Mouse (Mus musculus): ENCODE results near the gene Tpmt.

Gene Tpmt

DNA sequence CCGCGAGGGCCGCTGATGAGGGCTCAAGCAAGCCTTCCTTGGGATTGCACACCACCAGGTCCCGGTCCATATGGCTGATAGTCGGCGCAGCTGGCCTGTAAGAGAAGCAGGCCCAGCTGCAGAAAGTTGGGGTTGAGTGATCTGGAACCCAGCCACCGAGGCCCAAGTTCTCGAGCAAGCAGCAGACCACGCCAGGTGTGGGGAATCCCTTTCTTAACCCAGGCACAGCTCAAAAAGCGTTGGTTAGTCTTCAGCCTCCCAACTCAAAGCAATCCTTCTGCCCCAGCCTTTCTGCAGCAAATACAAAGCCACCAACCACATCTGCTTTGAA, at the start of gene Tpmt:
Tpmt (minus strand) TSS at position 121 of the 331 bp plus-strand sequence.
- in situ Hi-C loops (cut with MboI): no loop called here

DNA sequence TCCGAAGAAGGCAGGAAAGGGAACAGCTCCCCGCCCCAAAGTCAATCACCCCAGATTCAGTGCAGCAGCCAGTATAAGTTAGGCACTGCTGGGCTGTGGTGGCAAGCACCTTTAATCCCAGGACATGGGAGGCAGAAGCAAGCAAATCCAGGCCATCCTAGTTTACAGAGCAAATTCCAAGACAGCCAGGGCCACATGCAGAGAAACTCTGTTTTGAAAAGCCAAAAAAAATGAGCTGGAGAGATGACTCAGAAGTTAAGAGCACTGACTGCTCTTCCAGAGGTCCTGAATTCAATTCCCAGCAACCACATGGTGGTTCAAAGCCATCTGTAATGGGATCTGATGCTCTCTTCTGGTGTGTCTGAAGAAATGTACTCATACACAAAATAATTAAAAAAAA, 49.3 kb upstream of the Tpmt start:
- in situ Hi-C loops (cut with MboI): no loop called here

DNA sequence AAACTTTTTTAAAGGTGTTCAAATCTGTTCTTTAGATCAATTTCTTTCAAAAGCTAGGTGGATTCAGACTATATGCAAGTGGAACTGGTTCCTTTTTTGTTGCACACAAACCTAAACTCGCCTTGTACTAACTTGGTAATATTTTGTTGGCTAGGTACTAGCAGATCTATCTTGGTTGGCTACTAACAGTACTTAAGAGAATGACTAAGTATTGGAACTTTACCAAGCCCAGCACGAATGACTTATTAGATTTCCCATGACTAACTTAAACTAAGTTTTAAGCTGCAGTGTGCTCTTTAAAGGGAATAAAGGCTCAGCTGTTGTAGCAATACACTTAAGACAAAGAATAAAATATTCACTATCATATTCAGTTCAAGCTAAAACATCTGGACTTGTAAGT, 44.7 kb upstream of the Tpmt start:
- in situ Hi-C loops (cut with MboI): no loop called here

DNA sequence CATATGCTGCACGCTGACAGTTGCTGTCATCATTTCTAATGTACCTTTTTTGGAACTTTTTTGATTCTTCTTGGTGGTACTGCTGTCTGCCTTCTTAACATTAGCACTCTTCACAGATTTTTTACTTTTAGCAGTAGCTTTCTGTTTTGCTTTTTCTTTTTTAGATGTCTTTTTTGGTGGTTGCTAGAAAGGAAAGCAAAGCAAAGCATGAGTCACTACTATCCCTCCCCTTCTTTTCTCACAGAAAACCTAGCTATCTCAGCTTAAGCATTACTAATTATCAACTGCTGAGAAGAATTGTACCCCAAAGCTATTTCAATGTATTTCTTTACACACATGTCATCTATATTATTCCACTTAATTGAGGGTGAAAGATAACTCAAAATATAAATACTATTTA, 43.9 kb upstream of the Tpmt start:
- in situ Hi-C loops (cut with MboI): no loop called here

GRCm38 (mm10) chr13:47080905-47081505, 36.5 kb upstream of the Tpmt start:
- in situ Hi-C loops (cut with MboI): no loop called here

DNA sequence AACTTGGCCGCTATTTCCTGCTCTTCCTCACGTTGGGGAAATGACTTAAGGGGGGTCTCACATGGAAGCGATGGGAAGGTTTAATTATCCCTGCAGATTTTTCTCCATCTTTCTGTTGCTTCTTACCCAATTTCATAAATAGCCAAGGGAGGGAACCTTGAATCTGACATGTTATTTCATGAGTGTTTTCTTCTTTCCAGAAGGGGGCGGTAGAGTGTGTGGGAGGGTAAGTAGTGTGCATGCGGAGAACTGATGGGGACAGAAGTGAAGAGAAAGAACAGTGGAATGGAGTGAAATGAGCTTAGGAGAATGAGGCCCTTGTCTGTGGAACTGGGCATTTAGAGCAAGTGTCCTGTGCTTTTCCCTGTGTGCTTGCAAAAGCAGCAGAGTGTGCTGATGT, 34.3 kb upstream of the Tpmt start:
- in situ Hi-C loops (cut with MboI): no loop called here

GRCm38 (mm10) chr13:47077367-47077766, 32.8 kb upstream of the Tpmt start:
- in situ Hi-C loops (cut with MboI): no loop called here

- in situ Hi-C loops (cut with MboI): no loop called here
Observed at GRCm38 (mm10) chr13:47076156-47076555, 31.6 kb upstream of the Tpmt start.

GRCm38 (mm10) chr13:47072484-47072883, 27.9 kb upstream of the Tpmt start:
- in situ Hi-C loops (cut with MboI): no loop called here

GRCm38 (mm10) chr13:47071871-47072270, 27.3 kb upstream of the Tpmt start:
- in situ Hi-C loops (cut with MboI): no loop called here

GRCm38 (mm10) chr13:47070329-47071080, 26.0 kb upstream of the Tpmt start:
- in situ Hi-C loops (cut with MboI): no loop called here

DNA sequence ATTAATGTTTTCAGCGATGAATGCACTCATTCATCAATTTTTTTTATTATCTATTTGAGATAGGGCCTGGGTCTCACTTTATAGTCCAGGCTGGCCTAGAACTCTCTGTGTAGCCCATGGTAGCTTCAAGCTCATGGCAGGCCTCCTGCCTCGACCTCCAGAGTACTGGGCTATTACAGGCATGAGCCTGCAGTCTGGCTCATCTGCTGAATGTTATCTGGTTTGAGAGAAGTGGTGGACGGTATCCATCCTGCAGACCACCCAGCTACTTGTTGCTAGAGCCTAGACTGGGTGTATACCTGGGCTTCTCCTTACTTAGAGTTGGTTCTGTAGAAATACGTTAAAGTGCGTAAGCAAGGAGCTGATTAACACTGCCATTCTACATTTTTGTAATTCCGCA, 22.5 kb upstream of the Tpmt start:
- in situ Hi-C loops (cut with MboI): no loop called here

- in situ Hi-C loops (cut with MboI): no loop called here
Observed at GRCm38 (mm10) chr13:47066516-47066915, 22.0 kb upstream of the Tpmt start.

GRCm38 (mm10) chr13:47063985-47064760, 19.6 kb upstream of the Tpmt start:
- in situ Hi-C loops (cut with MboI): no loop called here

DNA sequence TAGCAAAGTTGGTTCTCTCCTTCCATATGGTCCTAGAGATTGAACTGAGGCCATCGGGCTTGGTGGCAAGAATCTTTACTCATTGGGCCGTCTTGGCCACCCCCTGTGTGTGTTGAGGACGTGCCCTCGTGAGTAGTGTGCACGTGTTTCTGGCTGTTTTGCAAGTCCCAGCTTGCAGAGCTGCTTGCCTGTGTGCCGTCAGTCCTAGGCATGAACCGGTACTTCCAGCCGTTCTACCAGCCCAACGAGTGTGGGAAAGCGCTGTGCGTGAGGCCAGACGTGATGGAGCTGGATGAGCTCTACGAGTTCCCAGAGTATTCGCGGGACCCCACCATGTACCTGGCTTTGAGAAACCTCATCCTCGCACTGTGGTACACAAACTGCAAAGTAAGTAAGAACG, 18.2 kb upstream of the Tpmt start:
- in situ Hi-C loops (cut with MboI): no loop called here

DNA sequence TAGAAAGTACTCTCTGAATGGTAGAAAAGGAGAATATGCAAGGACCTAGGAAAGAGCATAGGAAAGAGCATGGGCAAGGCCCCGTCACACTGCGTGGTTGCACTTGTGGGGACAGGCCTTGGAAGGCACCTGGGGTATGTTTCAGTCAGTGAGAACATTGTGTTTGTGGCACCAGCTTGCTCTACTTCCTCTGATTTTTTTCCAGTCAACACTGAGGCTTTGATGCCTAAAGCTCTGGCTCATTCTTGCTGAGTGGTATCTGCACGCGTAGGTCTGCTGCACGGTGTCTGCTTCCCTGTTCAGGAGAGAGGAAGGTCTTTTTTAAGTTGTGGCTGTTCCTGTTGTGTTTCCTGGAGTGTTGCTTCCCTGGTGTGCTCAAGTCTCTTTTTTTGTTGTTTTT, 12.2 kb upstream of the Tpmt start:
- in situ Hi-C loops (cut with MboI): no loop called here

GRCm38 (mm10) chr13:47056126-47056525, 11.6 kb upstream of the Tpmt start:
- in situ Hi-C loops (cut with MboI): no loop called here

GRCm38 (mm10) chr13:47053971-47054370, 9.4 kb upstream of the Tpmt start:
- in situ Hi-C loops (cut with MboI): no loop called here

GRCm38 (mm10) chr13:47050009-47050408, 5.5 kb upstream of the Tpmt start:
- in situ Hi-C loops (cut with MboI): no loop called here

- in situ Hi-C loops (cut with MboI): no loop called here
Observed at GRCm38 (mm10) chr13:47047996-47048395, 3.5 kb upstream of the Tpmt start.

DNA sequence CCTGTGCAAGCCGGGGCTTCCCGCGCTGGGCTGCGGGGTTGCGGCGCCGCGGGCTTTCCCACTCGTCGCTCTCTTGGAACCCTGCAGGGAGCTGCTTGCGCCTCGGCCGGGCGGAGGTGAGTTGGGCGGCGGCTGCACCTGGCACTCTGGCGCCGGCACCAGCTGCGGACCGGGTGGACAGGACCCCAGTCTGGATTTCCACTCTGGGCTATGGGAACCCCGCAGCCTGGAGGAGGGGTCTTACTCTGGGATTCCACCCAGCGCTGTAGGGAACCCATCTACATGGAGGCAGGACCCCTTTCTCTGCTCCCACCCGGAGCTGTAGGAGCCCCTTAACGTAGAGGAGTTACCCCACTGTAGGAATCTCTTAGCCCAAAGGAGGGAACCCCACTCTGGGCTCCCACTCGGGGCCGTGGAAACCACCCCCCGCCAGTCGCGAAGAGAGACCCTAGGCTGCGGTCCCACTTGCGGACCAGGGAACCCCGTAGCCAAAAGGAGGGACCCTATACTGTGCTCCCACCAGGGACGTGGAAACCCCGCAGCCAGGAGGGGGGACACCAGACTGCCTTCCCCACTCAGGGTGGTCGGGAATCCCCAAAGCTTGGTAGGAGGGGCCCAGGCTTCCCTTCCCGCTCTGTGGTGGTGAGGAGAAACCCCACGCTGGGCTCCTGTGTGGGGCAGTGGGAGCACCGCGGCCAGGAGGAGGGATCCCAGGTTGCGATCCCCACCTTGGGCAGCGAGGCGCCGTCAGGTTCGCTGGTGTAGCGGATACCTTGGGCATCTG, 512 bp downstream of the Tpmt start:
- in situ Hi-C loops (cut with MboI): no loop called here

DNA sequence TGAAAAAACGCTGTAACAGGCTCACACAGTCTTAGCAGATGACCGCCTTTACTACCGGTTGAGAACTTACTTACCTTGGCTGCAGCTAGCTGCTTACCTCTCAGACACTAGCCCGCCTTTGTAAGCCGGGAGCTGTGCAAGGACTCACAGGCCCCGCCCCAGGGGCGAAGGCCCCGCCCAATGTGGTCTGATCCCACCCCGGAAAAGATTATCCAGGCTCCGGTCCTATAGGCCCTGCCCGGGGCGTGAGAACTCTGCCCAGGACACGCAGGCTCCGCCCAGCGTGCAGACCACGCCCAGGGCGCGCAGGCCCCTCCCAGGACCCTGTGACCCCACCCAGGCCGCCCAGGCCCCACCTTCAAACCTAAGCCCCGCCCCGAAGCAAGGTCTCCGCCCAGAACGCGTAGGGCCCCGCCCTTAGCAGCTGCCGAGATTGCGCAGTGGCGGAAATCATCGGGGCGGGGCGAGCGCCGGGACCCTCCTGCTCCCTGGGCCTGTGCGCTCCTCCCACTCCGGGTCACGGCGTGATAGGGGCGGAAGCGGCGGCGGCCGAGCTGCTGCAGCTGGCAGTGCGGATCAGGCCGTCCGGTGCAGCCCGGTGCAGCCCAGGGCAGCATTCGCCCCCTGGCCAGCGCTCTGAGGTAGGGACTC, 1.4 kb downstream of the Tpmt start, which contains the start of gene Kdm1b:
Kdm1b (plus strand) TSS at position 470 of the 651 bp plus-strand sequence.
- in situ Hi-C loops (cut with MboI): no loop called here

All from mature B cell (primary cell).